Mouse (Mus musculus) lung, postnatal 0 days (tissue): Measurements from ENCODE around the gene Pnmal1.

Experiments
- CTCF ChIP-seq: IDR thresholded peaks from 2 replicates; pipeline ENCODE4 v1.5.1; 2016; ENCODE audit warnings: antibody characterized with exemption, mild to moderate bottlenecking
- EP300 ChIP-seq: IDR thresholded peaks from 2 replicates; pipeline ENCODE4 v1.6.1; 2016; ENCODE audit warnings: antibody characterized with exemption, mild to moderate bottlenecking, control low read depth

DNA sequence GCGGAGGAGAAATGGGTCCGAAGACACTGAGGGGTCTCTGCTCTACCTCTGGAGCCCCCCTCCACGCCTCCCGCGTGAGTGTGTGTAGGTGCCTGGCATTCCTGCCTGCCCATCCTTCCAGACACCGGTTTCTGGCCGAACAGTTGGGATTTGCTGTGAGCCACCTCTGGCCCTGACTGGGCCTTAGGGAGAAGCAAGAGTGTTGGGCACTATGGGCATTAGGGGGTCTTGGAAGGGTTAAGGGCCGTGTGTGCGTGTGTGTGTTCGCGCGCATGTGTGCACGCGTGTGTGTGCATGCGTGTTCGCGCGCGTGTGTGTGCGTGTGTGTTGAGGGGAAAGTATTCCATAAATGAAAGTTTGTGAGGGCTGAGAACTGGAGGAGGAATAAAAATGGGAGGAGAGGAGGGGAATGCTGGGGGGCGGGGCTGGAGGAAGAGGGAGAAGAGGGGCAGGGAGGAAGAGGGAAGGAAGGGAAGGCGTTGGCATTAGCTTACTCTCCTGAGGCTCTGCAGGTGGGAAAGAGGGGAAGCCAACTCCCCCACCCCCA, 12.1 kb upstream of the Pnmal1 start:
- TF ChIP-seq CTCF (no peak), EP300 (no peak)
